Mouse (Mus musculus) naive thymus-derived CD4-positive, alpha-beta T cell, adult 5 months (primary cell): ENCODE measurements around the gene Dnajb8. TPM values are rescaled to one million over a fixed set of nuclear protein-coding genes. Genes with fewer than 3 reads are reported as not detected.

Experiments used
- polyA plus RNA-seq: library from polyadenylated mRNA; unstranded; fragments of 100-300 nt; shearing (Covaris generic); gene quantifications from one replicate; pipeline ENCODE4 v1.2.1, GENCODE M21; 2017

Gene Dnajb8
- polyA plus RNA-seq, result not detected

DNA sequence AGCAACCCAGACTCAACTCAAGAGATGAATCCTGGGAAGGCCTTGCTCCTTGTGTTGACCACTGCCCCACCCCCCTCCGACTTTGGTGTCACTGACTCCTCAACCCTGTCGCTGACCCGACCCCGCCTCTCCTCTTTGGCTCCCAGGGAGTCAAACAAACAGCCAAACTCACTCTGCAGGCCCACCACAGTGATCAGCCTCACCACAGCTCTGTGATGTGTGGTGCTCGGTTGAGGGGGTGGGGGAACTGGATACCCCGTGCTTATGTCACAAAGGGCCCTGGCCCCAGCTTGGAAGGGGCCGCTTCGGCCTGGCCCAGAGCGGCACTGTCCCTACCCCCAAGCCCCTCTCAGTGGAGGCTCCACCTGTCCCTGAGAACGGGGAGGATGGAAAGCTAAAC, at the start of gene Dnajb8:
Gene Dnajb8 (plus strand): TSS at position 301 of the 400 bp plus-strand sequence.

GRCm38 (mm10) chr6:88193433-88194052, 28.5 kb upstream of the Dnajb8 start, which contains the start of gene Gata2:
Gene Gata2, plus strand, starts transcription at chr6:88193891.

Other genes with a start within 250 kb of the Dnajb8 start
- not detected for gene H1fx, start 240.6 kb upstream of the Dnajb8 start, polyA plus RNA-seq
- gene Rab7, start 177.0 kb upstream of the Dnajb8 start, polyA plus RNA-seq, result 261 TPM
- 136 TPM for gene Rpn1, start 137.8 kb upstream of the Dnajb8 start, polyA plus RNA-seq
- gene Gata2, start 28.4 kb upstream of the Dnajb8 start, polyA plus RNA-seq, result not detected
- gene Eefsec, start 224.3 kb downstream of the Dnajb8 start, polyA plus RNA-seq, result 66.2 TPM
- 52.3 TPM for gene Ruvbl1, start 243.1 kb downstream of the Dnajb8 start, polyA plus RNA-seq